Mouse (Mus musculus) MEL (cell line): Measurements from ENCODE around the gene Polr3h.

ENCODE experiments used
- BHLHE40 ChIP-seq: IDR thresholded peaks from 2 replicates; pipeline ENCODE4 v1.6.1; 2012; ENCODE audit warnings: low read depth, mild to moderate bottlenecking, inconsistent platforms, low read length, improper control_type of control experiment, borderline replicate concordance
- CHD2 ChIP-seq: IDR thresholded peaks from 2 replicates; pipeline ENCODE4 v1.6.1; 2011; ENCODE audit warnings: low read length, improper control_type of control experiment
- CTCF ChIP-seq, 3 experiments: IDR thresholded peaks in 2 of 3; conservative IDR thresholded peaks in 1 of 3; 2 replicates each; pipeline ENCODE4 v1.5.1; 2011 to 2012; ENCODE audit warnings: low read length in 3 of 3, low read depth in 2 of 3, mild to moderate bottlenecking in 2 of 3, improper control_type of control experiment in 1 of 3, inconsistent platforms in 1 of 3, mixed read lengths in 1 of 3, moderate library complexity in 1 of 3; ENCODE audit not compliant: control insufficient read depth in 1 of 3, insufficient read depth in 1 of 3, poor library complexity in 1 of 3, severe bottlenecking in 1 of 3
- EP300 ChIP-seq, 2 experiments: IDR thresholded peaks; 2 replicates each; pipeline ENCODE4 v1.6.1; 2011; ENCODE audit warnings: improper control_type of control experiment in 2 of 2, low read length in 2 of 2, low read depth in 1 of 2, mild to moderate bottlenecking in 1 of 2
- ETS1 ChIP-seq: IDR thresholded peaks from 2 replicates; pipeline ENCODE4 v1.6.1; 2012; ENCODE audit warnings: low read depth, mild to moderate bottlenecking, inconsistent platforms, low read length, improper control_type of control experiment, moderate library complexity
- KAT2A ChIP-seq: conservative IDR thresholded peaks from 2 replicates; pipeline ENCODE4 v1.6.1; 2012; ENCODE audit warnings: low read depth, low read length, improper control_type of control experiment, inconsistent platforms
- MAX ChIP-seq: IDR thresholded peaks from 2 replicates; pipeline ENCODE4 v1.6.1; 2011; ENCODE audit warnings: low read length, improper control_type of control experiment
- MEF2A ChIP-seq: IDR thresholded peaks from 2 replicates; pipeline ENCODE4 v1.6.1; 2014; ENCODE audit warnings: low read depth, mild to moderate bottlenecking, inconsistent platforms, low read length, improper control_type of control experiment; ENCODE audit not compliant: poor library complexity, insufficient replicate concordance, severe bottlenecking; ENCODE audit errors: extremely low read depth
- POLR2A ChIP-seq, 2 experiments: IDR thresholded peaks; 2 replicates each; pipeline ENCODE4 v1.6.1; 2011 to 2012; ENCODE audit warnings: low read length in 2 of 2, mild to moderate bottlenecking in 2 of 2, control low read depth in 1 of 2, improper control_type of control experiment in 1 of 2, low read depth in 1 of 2, moderate library complexity in 1 of 2; ENCODE audit not compliant: control insufficient read depth in 1 of 2, insufficient read depth in 1 of 2, poor library complexity in 1 of 2
- RCOR1 ChIP-seq: IDR thresholded peaks from 2 replicates; pipeline ENCODE4 v1.6.1; 2012; ENCODE audit warnings: low read depth, mild to moderate bottlenecking, inconsistent platforms, low read length, improper control_type of control experiment
- TBP ChIP-seq: IDR thresholded peaks from 2 replicates; pipeline ENCODE4 v1.8.0; 2011; ENCODE audit warnings: low read depth, low read length, improper control_type of control experiment
- UBTF ChIP-seq: IDR thresholded peaks from 2 replicates; pipeline ENCODE4 v1.6.1; 2012; ENCODE audit warnings: low read depth, mild to moderate bottlenecking, inconsistent platforms, low read length, improper control_type of control experiment, moderate library complexity, borderline replicate concordance; ENCODE audit not compliant: insufficient read depth
- ZKSCAN1 ChIP-seq: IDR thresholded peaks from 2 replicates; pipeline ENCODE4 v1.6.1; 2012; ENCODE audit warnings: low read depth, mild to moderate bottlenecking, inconsistent platforms, low read length, improper control_type of control experiment, moderate library complexity

DNA sequence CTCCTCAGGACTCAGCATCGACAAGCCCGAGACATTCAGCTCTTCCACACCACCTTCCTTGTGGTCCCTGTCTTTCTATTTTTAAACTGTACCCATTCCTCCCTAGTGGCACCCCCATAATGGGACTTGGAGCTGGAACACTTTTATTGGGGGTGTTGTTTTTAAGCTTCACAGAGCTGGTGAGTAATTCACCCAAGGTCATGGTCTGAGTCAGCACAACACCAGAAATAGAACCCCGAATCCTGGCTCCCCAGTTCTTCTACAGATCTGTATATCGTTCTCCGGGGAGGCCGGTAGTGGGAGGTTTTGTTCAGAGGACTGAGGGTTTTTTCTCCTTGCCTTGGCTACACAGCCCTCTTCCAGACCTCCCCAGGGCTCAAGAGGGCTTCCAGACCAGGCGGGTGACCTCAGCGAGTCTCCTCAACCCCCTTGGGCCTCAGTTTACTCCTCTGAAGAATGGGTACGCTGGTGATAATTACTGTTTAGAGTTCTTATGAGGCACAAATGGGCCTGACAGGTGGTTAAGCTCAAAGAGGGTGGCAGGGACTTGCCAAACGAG is 13.2 kb upstream of the Polr3h start:
- TF ChIP-seq BHLHE40 (no peak), CTCF (IDR thresholded peaks at IDR 0.05 in 2 of 3, conservative IDR thresholded peaks at IDR 0.05 in 1 of 3; ENCODE audit: control insufficient read depth in 1 of 3, insufficient read depth in 1 of 3, low read depth in 2 of 3, low read length in 3 of 3, poor library complexity in 1 of 3, severe bottlenecking in 1 of 3) (no peak), KAT2A (no peak), MAX (no peak), MEF2A (no peak), EP300 (IDR thresholded peaks at IDR 0.05; ENCODE audit: low read depth in 1 of 2, low read length in 2 of 2) (no peak), CHD2 (no peak), ZKSCAN1 (no peak), POLR2A (IDR thresholded peaks at IDR 0.05; ENCODE audit: control insufficient read depth in 1 of 2, insufficient read depth in 1 of 2, low read depth in 1 of 2, low read length in 2 of 2, poor library complexity in 1 of 2) (no peak), TBP (no peak), ETS1 (no peak), UBTF (no peak), RCOR1 (no peak)
